Mouse (Mus musculus): ENCODE data around the gene Agl.

GRCm38 (mm10) chr3:116850376-116850775 is 42.4 kb upstream of the Agl start:
- TF ChIP-seq POLR2A (IDR thresholded peaks at IDR 0.05; ENCODE audit: borderline replicate concordance, insufficient read depth, low read length) (no peak), CTCF (IDR thresholded peaks at IDR 0.05; ENCODE audit: borderline replicate concordance, insufficient read depth, low read depth, low read length) (no peak)

All from cerebellum, adult 2 months (tissue).